Mouse (Mus musculus): ENCODE measurements around the gene B3gntl1. TPM values are rescaled to one million over a fixed set of nuclear protein-coding genes. Genes with fewer than 3 reads are reported as not detected.
"Not testable (repeated sequence)": the region's sequence is repeated elsewhere in the genome, so short reads cannot be mapped to it uniquely, and the experiment has no call there.

Gene B3gntl1
- polyA plus RNA-seq, 1 experiment from 2014 or later = 6.5 TPM

GRCm38 (mm10) chr11:121672312-121672989 lies 502 bp downstream of the B3gntl1 start:
- no peaks in the 10 kb centered on the region for H3K36me3 ChIP-seq (ENCODE audit: control insufficient read depth, insufficient read depth, low read length)
- 3% methylated on average over 22 of the region's 22 CpGs for WGBS
- H3K27ac ChIP-seq (replicated peaks; ENCODE audit: low read depth, low read length) = peak overlapping the region; percentile 90
- H3K4me2 ChIP-seq (ENCODE audit: low read length) = peak overlapping the region; percentile 89
- peaks cover 3% of the 10 kb centered on the region; the same call in 1 of the 2 replicates for H3K4me1 ChIP-seq (ENCODE audit: control insufficient read depth, insufficient read depth, low read length)
- no peaks in the 10 kb centered on the region for H3K27me3 ChIP-seq (ENCODE audit: control insufficient read depth, insufficient read depth, low read length)
- H3K9me3 ChIP-seq (ENCODE audit: control insufficient read depth, low read length) = no peaks in the 10 kb centered on the region
- peak overlapping the region; percentile 73 for H3K9ac ChIP-seq (replicated peaks; ENCODE audit: low read length)
- H3K4me3 ChIP-seq (replicated peaks; ENCODE audit: low read depth, low read length) = peak overlapping the region; percentile 66
- DNase-seq (no peak), ATAC-seq (ENCODE audit: low FRiP score, low TSS enrichment) (peak; percentile 51; the same call in 1 of the 2 replicates)

GRCm38 (mm10) chr11:121670926-121671325 lies 2.0 kb downstream of the B3gntl1 start:
- H3K4me3 ChIP-seq (replicated peaks; ENCODE audit: low read depth, low read length) = no peak overlapping the region
- no peaks in the 10 kb centered on the region for H3K36me3 ChIP-seq (ENCODE audit: control insufficient read depth, insufficient read depth, low read length)
- H3K9me3 ChIP-seq (ENCODE audit: control insufficient read depth, low read length) = no peaks in the 10 kb centered on the region
- 93% methylated on average over 5 of the region's 5 CpGs for WGBS
- DNase-seq = no peak
- H3K27ac ChIP-seq (replicated peaks; ENCODE audit: low read depth, low read length) = no peak overlapping the region
- H3K4me1 ChIP-seq (ENCODE audit: control insufficient read depth, insufficient read depth, low read length) = peaks cover 3% of the 10 kb centered on the region; the same call in 1 of the 2 replicates
- no peak overlapping the region for H3K9ac ChIP-seq (replicated peaks; ENCODE audit: low read length)
- H3K4me2 ChIP-seq (ENCODE audit: low read length) = no peak overlapping the region
- no peaks in the 10 kb centered on the region for H3K27me3 ChIP-seq (ENCODE audit: control insufficient read depth, insufficient read depth, low read length)
- no peak for ATAC-seq (ENCODE audit: low FRiP score, low TSS enrichment)

GRCm38 (mm10) chr11:121668776-121669175 lies 4.2 kb downstream of the B3gntl1 start:
- DNase-seq = no peak
- no peaks in the 10 kb centered on the region for H3K9me3 ChIP-seq (ENCODE audit: control insufficient read depth, low read length)
- no peak overlapping the region for H3K4me3 ChIP-seq (replicated peaks; ENCODE audit: low read depth, low read length)
- WGBS = 90% methylated on average over 5 of the region's 5 CpGs
- peaks cover 2% of the 10 kb centered on the region; the same call in 1 of the 2 replicates for H3K4me1 ChIP-seq (ENCODE audit: control insufficient read depth, insufficient read depth, low read length)
- H3K9ac ChIP-seq (replicated peaks; ENCODE audit: low read length) = no peak overlapping the region
- ATAC-seq (ENCODE audit: low FRiP score, low TSS enrichment) = no peak
- no peaks in the 10 kb centered on the region for H3K36me3 ChIP-seq (ENCODE audit: control insufficient read depth, insufficient read depth, low read length)
- no peak overlapping the region for H3K4me2 ChIP-seq (ENCODE audit: low read length)
- no peaks in the 10 kb centered on the region for H3K27me3 ChIP-seq (ENCODE audit: control insufficient read depth, insufficient read depth, low read length)
- no peak overlapping the region for H3K27ac ChIP-seq (replicated peaks; ENCODE audit: low read depth, low read length)

- 96% methylated on average over 4 of the region's 4 CpGs for WGBS
- Histone ChIP-seq H3K4me1 (ENCODE audit: control insufficient read depth, insufficient read depth, low read length) (no peaks in the 10 kb centered on the region), H3K4me3 (replicated peaks; ENCODE audit: low read depth, low read length) (no peak overlapping the region), H3K36me3 (ENCODE audit: control insufficient read depth, insufficient read depth, low read length) (no peaks in the 10 kb centered on the region), H3K4me2 (ENCODE audit: low read length) (no peak overlapping the region), H3K9me3 (ENCODE audit: control insufficient read depth, low read length) (no peaks in the 10 kb centered on the region), H3K27ac (replicated peaks; ENCODE audit: low read depth, low read length) (no peak overlapping the region), H3K9ac (replicated peaks; ENCODE audit: low read length) (no peak overlapping the region), H3K27me3 (ENCODE audit: control insufficient read depth, insufficient read depth, low read length) (no peaks in the 10 kb centered on the region)
- DNase-seq (no peak), ATAC-seq (ENCODE audit: low FRiP score, low TSS enrichment) (no peak)
These were observed 5.4 kb downstream of the B3gntl1 start for GRCm38 (mm10) chr11:121667541-121667940.

GRCm38 (mm10) chr11:121661116-121661515 lies 11.8 kb downstream of the B3gntl1 start:
- Histone ChIP-seq H3K4me2 (ENCODE audit: low read length) (no peak overlapping the region), H3K9me3 (ENCODE audit: control insufficient read depth, low read length) (no peaks in the 10 kb centered on the region), H3K36me3 (ENCODE audit: control insufficient read depth, insufficient read depth, low read length) (no peaks in the 10 kb centered on the region), H3K9ac (replicated peaks; ENCODE audit: low read length) (no peak overlapping the region), H3K27ac (replicated peaks; ENCODE audit: low read depth, low read length) (no peak overlapping the region), H3K4me3 (replicated peaks; ENCODE audit: low read depth, low read length) (no peak overlapping the region), H3K4me1 (ENCODE audit: control insufficient read depth, insufficient read depth, low read length) (no peaks in the 10 kb centered on the region), H3K27me3 (ENCODE audit: control insufficient read depth, insufficient read depth, low read length) (no peaks in the 10 kb centered on the region)
- ATAC-seq (ENCODE audit: low FRiP score, low TSS enrichment) (no peak), DNase-seq (no peak)
- 91% methylated on average over 2 of the region's 2 CpGs for WGBS

- not testable (repeated sequence) for H3K27me3 ChIP-seq (ENCODE audit: control insufficient read depth, insufficient read depth, low read length)
These were observed 12.3 kb downstream of the B3gntl1 start for GRCm38 (mm10) chr11:121660604-121661003.

GRCm38 (mm10) chr11:121658151-121658550 lies 14.8 kb downstream of the B3gntl1 start:
- peaks cover 2% of the 10 kb centered on the region; the same call in 1 of the 2 replicates for H3K36me3 ChIP-seq (ENCODE audit: control insufficient read depth, insufficient read depth, low read length)
- no peak overlapping the region for H3K9ac ChIP-seq (replicated peaks; ENCODE audit: low read length)
- H3K27ac ChIP-seq (replicated peaks; ENCODE audit: low read depth, low read length) = no peak overlapping the region
- WGBS = 45% methylated on average over 1 of the region's 1 CpGs
- H3K9me3 ChIP-seq (ENCODE audit: control insufficient read depth, low read length) = no peaks in the 10 kb centered on the region
- H3K4me1 ChIP-seq (ENCODE audit: control insufficient read depth, insufficient read depth, low read length) = no peaks in the 10 kb centered on the region
- DNase-seq = no peak
- no peak overlapping the region for H3K4me2 ChIP-seq (ENCODE audit: low read length)
- no peaks in the 10 kb centered on the region for H3K27me3 ChIP-seq (ENCODE audit: control insufficient read depth, insufficient read depth, low read length)
- no peak overlapping the region for H3K4me3 ChIP-seq (replicated peaks; ENCODE audit: low read depth, low read length)
- no peak for ATAC-seq (ENCODE audit: low FRiP score, low TSS enrichment)

More at GRCm38 (mm10) chr11:121660604-121661003, 12.3 kb downstream of the B3gntl1 start:
- not testable (repeated sequence) for H3K36me3 ChIP-seq (ENCODE audit: control insufficient read depth, insufficient read depth, low read length); H3K4me1 ChIP-seq (ENCODE audit: control insufficient read depth, insufficient read depth, low read length); H3K9me3 ChIP-seq (ENCODE audit: control insufficient read depth, low read length); ATAC-seq (ENCODE audit: low FRiP score, low TSS enrichment); DNase-seq; H3K27ac ChIP-seq (replicated peaks; ENCODE audit: low read depth, low read length); H3K4me2 ChIP-seq (ENCODE audit: low read length); H3K4me3 ChIP-seq (replicated peaks; ENCODE audit: low read depth, low read length); H3K9ac ChIP-seq (replicated peaks; ENCODE audit: low read length)
- 95% methylated on average over 2 of the region's 2 CpGs for whole genome bisulfite sequencing

GRCm38 (mm10) chr11:121655807-121656511 lies 17.0 kb downstream of the B3gntl1 start:
- H3K27me3 ChIP-seq (ENCODE audit: control insufficient read depth, insufficient read depth, low read length) = no peaks in the 10 kb centered on the region
- no peak overlapping the region for H3K27ac ChIP-seq (replicated peaks; ENCODE audit: low read depth, low read length)
- ATAC-seq (ENCODE audit: low FRiP score, low TSS enrichment) (no peak), DNase-seq (no peak)
- no peak overlapping the region for H3K4me3 ChIP-seq (replicated peaks; ENCODE audit: low read depth, low read length)
- no peaks in the 10 kb centered on the region for H3K4me1 ChIP-seq (ENCODE audit: control insufficient read depth, insufficient read depth, low read length)
- WGBS = 83% methylated on average over 6 of the region's 6 CpGs
- no peaks in the 10 kb centered on the region for H3K9me3 ChIP-seq (ENCODE audit: control insufficient read depth, low read length)
- no peak overlapping the region for H3K4me2 ChIP-seq (ENCODE audit: low read length)
- no peak overlapping the region for H3K9ac ChIP-seq (replicated peaks; ENCODE audit: low read length)
- peaks cover 2% of the 10 kb centered on the region; the same call in 1 of the 2 replicates for H3K36me3 ChIP-seq (ENCODE audit: control insufficient read depth, insufficient read depth, low read length)

Measured in midbrain, embryonic 14.5 days (tissue).